ENCODE assay signal across 9 mouse cellular contexts in genomic region chr10:117033785-117034184, GRCm38 (mm10). TPM values are rescaled to one million over a fixed set of nuclear protein-coding genes. Genes with fewer than 3 reads are reported as not detected.
A peak's percentile ranks its signal among the peaks of the same experiment; 100 is the strongest.
DNase-seq lines count a peak whose midpoint lies in the region; TF ChIP-seq lines count a peak whose summit lies in the region.
"Had no signal": no experiment of that assay in that cellular context is flagged by ENCODE, and none has a peak within 500 bp of the region (broad histone marks: within the 10 kb centered on the region; RNA-seq: fewer than 3 reads in every experiment).

No protein-coding gene starts in this region.

- H3K27me3 ChIP-seq in heart, embryonic 10.5 days (ENCODE audit: insufficient read depth, poor library complexity, severe bottlenecking) = no peaks in the 10 kb centered on the region

- DNase-seq in CD8-positive naive resting alpha-beta T cell, adult 2 months (ENCODE audit: low read depth in 2 of 2, low spot score in 2 of 2) = peak; percentile 62 to 72
- DNase-seq in adrenal gland, adult 2 months = peak; percentile 88
- DNase-seq in embryo, embryonic 10.5 days (ENCODE audit: low spot score) = peak; percentile 89
- peak; percentile 89 for DNase-seq in heart, embryonic 10.5 days (ENCODE audit: low spot score)
- DNase-seq in kidney, postnatal 36 days = peak; percentile 83 to 96
- peak; percentile 64 for DNase-seq in lung, adult 2 months
- peak; percentile 87 for DNase-seq in retina, embryonic 14.5 days (ENCODE audit: low spot score)
- DNase-seq in thymus, postnatal 36 days = peak; percentile 61 to 69

- TF ChIP-seq CTCF in lung, adult 2 months (IDR thresholded peaks at IDR 0.05; ENCODE audit: insufficient read depth, low read length) = peak; percentile 79

- H3K4me1 ChIP-seq in heart, embryonic 10.5 days = 0 out of 2 replicates have a peak, but pooled peaks cover 4% of the 10 kb centered on the region
- no peaks in the 10 kb centered on the region for H3K4me1 ChIP-seq in lung, adult 2 months (ENCODE audit: control insufficient read depth, insufficient read depth, low read length)

- WGBS in heart, embryonic 10.5 days = 25% methylated on average over 8 of the region's 8 CpGs
- WGBS in lung, adult 2 months = 12% methylated on average over 8 of the region's 8 CpGs

- H3K4me3 ChIP-seq in heart, embryonic 10.5 days = no peak overlapping the region
- no peak overlapping the region for H3K4me3 ChIP-seq in lung, adult 2 months (replicated peaks; ENCODE audit: extremely low read depth, low read depth, low read length)

- no peak for TF ChIP-seq POLR2A in lung, adult 2 months (IDR thresholded peaks at IDR 0.05; ENCODE audit: borderline replicate concordance, extremely low read depth, low read depth, low read length)

- no peaks in the 10 kb centered on the region for H3K36me3 ChIP-seq in heart, embryonic 10.5 days

- H3K9me3 ChIP-seq in heart, embryonic 10.5 days = no peaks in the 10 kb centered on the region

- no peak overlapping the region for H3K27ac ChIP-seq in heart, embryonic 10.5 days
- H3K27ac ChIP-seq: macrophage had no signal

RNA-seq across cellular contexts. Expression of gene Lrrc10, which starts 11.4 kb away (rescaled TPM):
- total RNA-seq in adrenal gland, adult 2 months (2021) = not detected
- not detected in 2 replicates for polyA plus RNA-seq in adrenal gland, adult 2 months (2012; rRNA removed)
- 26.7 and 49.9 TPM in 2 replicates for polyA plus RNA-seq in heart, embryonic 10.5 days (2016; fragmentation: Nextera tagmentation; extraction: Ambion mirVana)
- 1.1 and 2.4 TPM in 2 replicates for polyA plus RNA-seq in lung, adult 2 months (2012; rRNA removed)
- polyA plus RNA-seq: macrophage had no signal

RNA-seq across cellular contexts. Expression of gene Cct2, which starts 29.8 kb away (rescaled TPM):
- total RNA-seq in adrenal gland, adult 2 months (2021) = 100 to 1,000 TPM; 217 to 230 TPM
- polyA plus RNA-seq in adrenal gland, adult 2 months (2012; rRNA removed) = 17.6 and 21.5 TPM in 2 replicates
- 220 and 292 TPM in 2 replicates for polyA plus RNA-seq in heart, embryonic 10.5 days (2016; fragmentation: Nextera tagmentation; extraction: Ambion mirVana)
- polyA plus RNA-seq in lung, adult 2 months (2012; rRNA removed) = 36.0 and 56.1 TPM in 2 replicates

RNA-seq across cellular contexts. Expression of gene Best3, which starts 47.7 kb away (rescaled TPM):
- total RNA-seq in adrenal gland, adult 2 months (2021) = under 1 TPM; 0.29 to 0.31 TPM
- polyA plus RNA-seq in adrenal gland, adult 2 months (2012; rRNA removed) = 0.37 and 0.42 TPM in 2 replicates
- 0.18 and 0.20 TPM in 2 replicates for polyA plus RNA-seq in heart, embryonic 10.5 days (2016; fragmentation: Nextera tagmentation; extraction: Ambion mirVana)
- polyA plus RNA-seq in lung, adult 2 months (2012; rRNA removed) = 2.2 and 3.4 TPM in 2 replicates
